Mouse (Mus musculus) bone marrow macrophage, adult 2 months (primary cell): ENCODE results near the gene Tuba3b. TPM values are rescaled to one million over a fixed set of nuclear protein-coding genes. Genes with fewer than 3 reads are reported as not detected.

Experiments used
- H3K27ac ChIP-seq: 2 replicates; pipeline ENCODE4 v1.5.1; 2012; ENCODE audit warnings: low read depth, low read length; ENCODE audit not compliant: insufficient read depth
- H3K4me1 ChIP-seq: 2 replicates; pipeline ENCODE4 v1.6.1; 2012; ENCODE audit warnings: low read length; ENCODE audit not compliant: control insufficient read depth, insufficient read depth
- H3K4me3 ChIP-seq: 2 replicates; pipeline ENCODE4 v1.5.1; 2012; ENCODE audit warnings: mild to moderate bottlenecking, low read length, moderate library complexity; ENCODE audit not compliant: insufficient read depth
- CTCF ChIP-seq: IDR thresholded peaks from 2 replicates; pipeline ENCODE4 v1.5.1; 2012; ENCODE audit warnings: low read depth, mild to moderate bottlenecking, low read length, moderate library complexity
- POLR2A ChIP-seq: IDR thresholded peaks from 2 replicates; pipeline ENCODE4 v1.6.1; 2012; ENCODE audit warnings: mild to moderate bottlenecking, low read depth, low read length, borderline replicate concordance
- polyA plus RNA-seq: library from polyadenylated mRNA; stranded (reverse); fragments of >200 nt; gene quantifications from 2 replicates; pipeline ENCODE4 v1.2.4, GENCODE M21; 2012; ENCODE audit not compliant: missing spikeins, insufficient read depth, insufficient read length

The Tuba3b gene
- polyA plus RNA-seq, 1 experiment: 0.31 TPM

- TF ChIP-seq CTCF (no peak), POLR2A (no peak)
These were observed 10.9 kb upstream of the Tuba3b start for GRCm38 (mm10) chr6:145604648-145605047.

GRCm38 (mm10) chr6:145605203-145605602, 10.4 kb upstream of the Tuba3b start:
- no peak for TF ChIP-seq CTCF
- no peak for TF ChIP-seq POLR2A
- Histone ChIP-seq H3K27ac (no peak overlapping the region), H3K4me1 (no peaks in the 10 kb centered on the region), H3K4me3 (no peak overlapping the region)

More at GRCm38 (mm10) chr6:145604648-145605047, 10.9 kb upstream of the Tuba3b start:
- Histone ChIP-seq H3K27ac (no peak overlapping the region), H3K4me3 (no peak overlapping the region), H3K4me1 (0 out of 2 replicates have a peak, but pooled peaks cover 1% of the 10 kb centered on the region)

GRCm38 (mm10) chr6:145607746-145608145, 7.8 kb upstream of the Tuba3b start:
- H3K4me3 ChIP-seq: no peak overlapping the region
- no peaks in the 10 kb centered on the region for H3K4me1 ChIP-seq
- H3K27ac ChIP-seq: no peak overlapping the region
- TF ChIP-seq CTCF (no peak), POLR2A (no peak)

DNA sequence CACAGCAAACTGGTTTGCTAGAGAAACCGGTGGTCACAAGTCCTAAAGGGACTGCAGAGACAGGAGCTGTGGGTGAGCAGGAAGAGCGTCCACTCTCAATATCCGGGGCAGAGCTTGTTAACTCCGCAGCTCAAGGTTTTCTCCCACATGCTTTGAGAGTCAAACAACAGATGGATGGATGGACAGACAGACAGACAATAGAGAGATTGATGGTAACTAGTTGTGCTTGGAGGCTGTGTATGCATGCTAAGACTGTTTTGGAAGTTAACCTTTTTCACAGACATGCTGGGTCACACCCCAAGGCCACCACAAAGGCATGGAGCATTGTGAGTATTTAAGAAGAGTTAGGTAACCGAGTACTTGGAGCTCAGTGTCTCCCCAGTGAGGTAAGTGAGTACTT, 6.9 kb upstream of the Tuba3b start:
- H3K4me1 ChIP-seq: no peaks in the 10 kb centered on the region
- H3K4me3 ChIP-seq: no peak overlapping the region
- TF ChIP-seq POLR2A: no peak
- TF ChIP-seq CTCF: no peak
- no peak overlapping the region for H3K27ac ChIP-seq

DNA sequence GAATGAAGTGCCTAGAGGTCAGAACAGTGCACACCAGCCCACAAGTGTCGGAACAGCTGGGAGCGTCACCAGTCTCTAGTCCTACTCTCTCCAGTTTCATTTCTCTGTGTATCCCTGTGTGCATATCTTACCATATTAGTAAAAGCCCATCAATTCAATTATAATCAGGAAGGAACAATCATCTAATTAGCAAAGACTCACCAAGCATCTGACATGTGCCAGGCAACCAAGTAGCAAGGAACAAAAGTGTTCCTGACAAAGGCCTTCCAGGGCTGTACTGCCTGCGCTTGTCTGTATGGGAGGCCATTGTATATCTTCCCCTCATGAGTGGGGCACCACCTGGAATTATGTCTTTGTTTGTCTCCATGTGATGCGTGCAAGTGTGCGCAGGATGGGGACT, 4.7 kb upstream of the Tuba3b start:
- no peak overlapping the region for H3K27ac ChIP-seq
- TF ChIP-seq CTCF: no peak
- H3K4me1 ChIP-seq: no peaks in the 10 kb centered on the region
- H3K4me3 ChIP-seq: no peak overlapping the region

DNA sequence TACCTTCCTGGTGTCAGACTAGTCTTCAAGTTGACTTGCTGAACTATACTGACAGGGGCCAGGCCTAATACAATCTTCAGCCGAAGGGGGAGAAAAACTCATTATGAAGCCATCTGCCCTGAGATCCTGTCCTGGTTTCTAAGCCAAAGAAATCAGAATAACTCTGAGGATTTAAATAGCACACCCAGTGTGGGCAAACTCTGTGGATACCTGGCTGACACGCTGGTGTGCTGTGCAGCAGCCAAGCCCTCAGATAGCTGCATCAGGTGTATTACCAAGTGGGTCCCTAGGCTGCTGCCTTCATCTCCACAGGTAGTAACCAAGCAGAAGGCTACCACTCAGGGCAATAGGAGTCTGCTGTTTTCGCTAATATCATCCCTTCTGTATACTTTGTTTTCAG, 2.9 kb upstream of the Tuba3b start:
- TF ChIP-seq CTCF (no peak), POLR2A (no peak)
- no peaks in the 10 kb centered on the region for H3K4me1 ChIP-seq
- H3K4me3 ChIP-seq: no peak overlapping the region
- H3K27ac ChIP-seq: no peak overlapping the region

GRCm38 (mm10) chr6:145614219-145614618, 1.3 kb upstream of the Tuba3b start, which contains the start of gene Lmntd1:
TSS of gene Lmntd1 (minus strand) at chr6:145614319.
- Histone ChIP-seq H3K27ac (no peak within 1 kb of the TSS), H3K4me3 (no peak within 1 kb of the TSS), H3K4me1 (no peaks in the 10 kb centered on the region)
- TF ChIP-seq CTCF (no peak), POLR2A (no peak)

DNA sequence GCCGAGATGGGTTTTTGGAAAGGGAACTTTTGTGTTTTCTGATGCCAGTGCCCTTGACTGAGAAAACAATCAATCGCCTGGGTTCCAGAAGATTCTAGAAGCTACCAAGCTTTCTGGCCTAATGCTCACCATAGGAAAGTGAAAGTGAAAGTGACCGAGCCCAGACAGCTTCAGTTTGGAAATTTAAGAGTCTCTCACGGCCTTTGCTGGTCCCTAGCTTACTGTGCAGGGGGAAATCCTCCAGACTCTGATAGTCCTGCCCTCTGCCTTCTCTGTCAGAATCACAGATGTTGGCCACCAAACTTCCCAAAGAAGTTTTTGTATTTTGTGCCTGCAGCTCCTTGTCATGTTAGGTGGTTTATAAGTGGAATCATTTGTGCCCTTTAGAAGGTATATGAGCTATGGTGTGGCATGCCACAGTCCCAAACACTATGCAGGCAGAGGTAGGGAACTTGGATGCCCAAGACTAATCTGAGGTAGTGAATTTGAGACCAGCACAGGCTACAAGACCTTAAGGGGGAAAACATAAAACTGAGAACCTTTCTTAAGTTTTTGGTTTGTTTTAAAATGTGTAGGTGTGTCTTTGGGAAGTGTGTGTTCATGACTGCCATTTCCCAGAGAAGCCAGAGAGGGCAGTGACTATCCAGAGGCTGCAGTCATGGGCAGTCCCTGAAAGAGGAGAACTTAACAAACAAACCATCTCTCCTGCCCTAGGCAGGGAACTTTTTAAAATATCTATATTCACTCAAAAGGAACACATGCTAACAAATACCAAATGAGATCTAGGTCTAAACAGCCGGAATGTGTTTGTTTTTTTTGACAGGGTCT, 1.1 kb downstream of the Tuba3b start:
- Histone ChIP-seq H3K4me1 (no peaks in the 10 kb centered on the region), H3K27ac (no peak overlapping the region), H3K4me3 (no peak overlapping the region)
- no peak for TF ChIP-seq POLR2A
- no peak for TF ChIP-seq CTCF

- Histone ChIP-seq H3K4me1 (no peaks in the 10 kb centered on the region), H3K4me3 (no peak overlapping the region), H3K27ac (no peak overlapping the region)
- no peak for TF ChIP-seq CTCF
- TF ChIP-seq POLR2A: no peak
These were observed 7.6 kb downstream of the Tuba3b start for GRCm38 (mm10) chr6:145623141-145623540.

DNA sequence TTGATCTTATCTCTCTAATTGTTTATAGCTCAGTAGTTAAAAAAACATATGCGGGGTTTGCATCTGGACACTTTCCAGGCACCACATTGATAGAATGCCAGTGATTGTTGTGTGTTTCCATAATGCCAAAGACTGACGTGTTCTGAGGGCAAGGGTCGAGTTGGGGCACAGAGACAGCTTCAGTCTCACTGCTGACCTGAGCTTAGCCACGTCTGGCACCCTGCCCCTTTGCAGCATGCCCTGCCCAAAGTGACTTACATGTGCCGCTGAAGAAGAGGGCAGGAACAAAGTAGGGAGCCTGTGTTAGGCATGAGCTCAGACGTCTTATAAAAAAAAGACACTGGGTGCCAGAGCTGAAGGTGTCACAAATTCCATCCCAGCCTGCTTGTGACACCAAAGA, 14.7 kb downstream of the Tuba3b start:
- TF ChIP-seq CTCF (no peak), POLR2A (no peak)
- Histone ChIP-seq H3K4me1 (no peaks in the 10 kb centered on the region), H3K27ac (no peak overlapping the region), H3K4me3 (no peak overlapping the region)

DNA sequence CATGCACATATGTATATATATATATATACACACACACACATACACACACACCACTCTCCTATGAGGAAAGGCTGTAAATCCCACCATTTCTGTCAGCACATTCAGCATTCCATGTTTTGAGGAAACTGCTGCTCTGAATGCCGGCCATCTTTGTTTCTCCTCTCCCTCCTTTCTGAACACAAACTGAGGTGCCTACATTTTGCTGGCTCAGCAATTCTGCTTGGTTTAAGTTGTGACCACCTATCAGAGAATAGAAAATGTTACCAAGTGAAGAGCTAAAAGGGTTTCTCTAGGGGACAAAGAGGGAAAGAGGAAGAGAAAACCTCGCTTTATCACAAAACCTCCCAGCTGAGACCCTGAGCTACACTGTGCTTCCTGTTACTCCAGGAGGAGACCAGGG, 18.9 kb downstream of the Tuba3b start:
- H3K4me1 ChIP-seq: no peaks in the 10 kb centered on the region
- no peak overlapping the region for H3K27ac ChIP-seq
- H3K4me3 ChIP-seq: no peak overlapping the region
- no peak for TF ChIP-seq CTCF
- no peak for TF ChIP-seq POLR2A
